Mouse (Mus musculus): ENCODE measurements around the gene Hivep3.

Gene Hivep3

DNA sequence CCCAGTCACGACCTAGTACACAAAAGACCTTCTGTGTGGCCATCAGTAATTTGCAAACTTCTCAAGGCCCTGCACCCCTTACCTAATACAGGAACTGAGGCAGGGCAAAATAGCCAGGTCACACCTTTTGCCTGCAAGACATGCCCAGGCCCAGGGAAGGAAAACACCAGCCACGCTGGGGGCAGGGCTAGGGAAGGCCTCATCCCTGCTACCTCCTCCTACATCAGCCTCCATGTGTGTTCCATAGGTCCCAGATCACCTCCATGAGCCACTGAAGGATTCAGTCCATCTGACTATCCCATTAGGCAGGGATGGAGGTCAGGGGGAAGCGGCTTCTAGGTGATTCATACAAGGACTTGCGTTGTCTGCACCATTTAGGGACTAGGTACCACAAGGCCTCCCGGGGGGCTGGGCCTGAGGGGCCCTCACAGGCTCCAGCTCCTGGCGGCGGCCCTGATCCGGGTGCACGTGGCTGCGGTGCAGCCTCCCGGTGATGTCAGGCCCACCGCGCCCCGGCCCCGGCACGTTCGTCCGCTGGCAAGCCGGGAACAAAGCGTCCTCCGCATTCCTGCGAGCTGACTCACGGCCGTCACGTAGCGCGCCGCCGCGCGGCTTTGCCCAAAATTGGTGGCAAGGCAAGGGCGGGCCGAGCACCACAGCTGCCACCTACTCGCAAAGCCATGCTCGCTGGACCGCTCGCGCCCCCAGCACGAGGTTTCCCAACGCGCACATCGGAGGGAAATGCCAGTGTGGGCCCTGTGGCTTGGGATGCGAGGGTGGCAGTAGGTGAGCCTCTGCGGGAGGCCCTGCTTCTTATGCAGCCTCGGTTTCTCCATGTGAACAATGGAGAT, 414.9 kb downstream of the Hivep3 start:
- DNase-seq (ENCODE audit: low spot score in 2 of 2): peak; percentile 80 to 86

DNA sequence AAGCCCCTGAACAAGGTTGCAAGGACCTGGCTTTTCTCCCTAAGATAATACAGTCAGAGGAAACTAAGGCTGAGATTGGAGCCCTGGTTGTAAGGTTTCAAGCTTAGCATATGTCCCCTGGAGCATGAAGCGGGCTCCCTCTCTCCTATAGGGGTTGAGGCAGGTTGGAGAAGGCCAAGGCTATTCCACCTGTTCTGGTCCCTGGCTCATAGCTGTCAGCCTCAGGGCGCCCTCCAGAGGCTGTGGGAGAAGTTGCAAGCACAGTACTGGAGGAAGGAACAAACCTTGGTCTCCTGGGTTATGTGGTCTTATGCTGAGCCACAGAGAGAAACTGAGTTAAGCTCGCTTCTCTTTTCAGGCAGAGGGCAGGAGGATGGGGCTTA, 415.5 kb downstream of the Hivep3 start:
- no peak for DNase-seq (ENCODE audit: low spot score in 2 of 2)

DNA sequence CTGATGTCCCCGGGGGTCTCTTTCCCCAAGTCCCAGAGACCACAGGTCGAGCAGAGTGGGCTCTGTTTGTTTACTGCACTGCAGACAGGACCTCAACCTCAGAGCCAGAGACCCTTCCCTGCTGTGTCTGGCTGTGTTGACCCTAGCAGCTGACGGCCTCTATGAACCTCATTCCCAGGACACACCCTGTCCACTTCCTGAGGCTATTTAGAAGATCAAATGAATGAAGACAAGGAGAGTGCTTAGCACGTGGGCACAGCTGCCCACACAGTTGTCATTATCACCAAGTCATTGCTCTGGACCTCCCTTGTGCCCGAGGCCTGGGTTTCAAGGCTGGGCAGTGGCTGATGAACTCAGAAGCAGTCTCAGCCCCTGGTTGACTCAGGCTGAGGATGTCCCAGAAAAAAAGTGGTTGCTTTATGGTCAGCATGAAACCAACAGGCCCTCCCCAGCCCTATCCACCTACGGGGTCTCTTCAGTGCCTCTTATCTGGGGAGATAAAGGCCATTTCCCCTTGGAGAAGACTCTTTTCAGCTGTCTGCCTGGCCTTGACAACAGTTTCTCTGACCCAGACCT, 416.8 kb downstream of the Hivep3 start:
- no peak for DNase-seq (ENCODE audit: low spot score in 2 of 2)

DNA sequence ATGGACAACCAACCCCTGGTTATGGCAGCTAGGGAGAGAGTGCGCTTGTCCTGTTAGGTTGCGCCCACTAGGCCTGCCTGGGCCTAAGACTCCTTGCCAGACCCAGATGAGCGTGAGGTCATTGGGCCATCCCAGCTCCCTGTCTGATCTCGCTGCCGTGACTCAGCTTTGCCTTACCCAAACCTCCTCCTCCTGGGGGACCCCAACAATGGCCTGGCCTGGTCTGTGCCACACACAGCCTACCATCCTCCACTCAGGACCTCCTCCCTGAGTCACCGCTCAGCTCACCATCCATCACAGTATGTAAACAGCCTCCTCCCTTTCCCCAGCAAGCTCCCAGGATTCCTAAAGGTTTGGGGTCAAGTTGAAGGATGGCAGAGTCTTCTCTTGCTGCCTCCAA, 418.3 kb downstream of the Hivep3 start:
- DNase-seq (ENCODE audit: low spot score in 2 of 2): no peak

DNA sequence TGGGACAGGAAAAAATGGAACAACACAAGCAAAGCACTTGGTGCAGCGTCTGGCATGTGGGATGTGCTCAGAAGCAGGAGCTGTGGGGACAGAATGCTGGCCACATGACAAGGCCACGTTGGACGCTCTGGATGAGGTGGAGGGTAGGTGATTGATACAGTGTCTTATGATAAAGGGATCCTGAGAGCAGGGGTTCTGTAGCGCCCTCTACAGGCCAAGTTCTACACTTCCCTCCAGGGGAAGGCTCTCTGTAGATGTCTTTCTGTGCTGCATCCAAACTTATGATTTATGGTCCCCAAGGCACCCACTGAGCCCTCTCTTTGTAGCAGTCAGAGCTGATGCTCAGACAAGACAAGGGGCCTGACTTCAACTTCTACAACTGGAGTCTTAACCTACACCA, 419.1 kb downstream of the Hivep3 start:
- no peak for DNase-seq (ENCODE audit: low spot score in 2 of 2)

DNA sequence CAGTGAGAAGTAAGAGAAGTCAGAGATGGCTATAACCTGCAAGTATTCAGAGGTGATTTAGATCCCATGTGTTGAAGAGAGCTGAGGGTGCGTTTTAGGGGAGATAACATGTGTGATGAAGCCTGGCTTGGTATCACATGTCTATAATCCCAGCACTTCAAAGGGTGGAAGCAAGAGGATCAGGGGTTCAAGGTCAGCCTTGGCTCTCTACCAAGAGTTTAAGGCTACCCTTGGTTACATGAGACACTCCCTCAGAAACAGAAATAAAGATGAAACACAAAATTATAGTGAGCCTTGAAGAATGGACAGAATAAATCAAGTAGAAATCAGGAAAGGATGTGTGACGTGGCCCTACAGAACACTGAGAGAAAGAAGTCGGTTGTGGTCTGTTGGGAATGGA, 420.2 kb downstream of the Hivep3 start:
- DNase-seq (ENCODE audit: low spot score in 2 of 2): no peak

DNA sequence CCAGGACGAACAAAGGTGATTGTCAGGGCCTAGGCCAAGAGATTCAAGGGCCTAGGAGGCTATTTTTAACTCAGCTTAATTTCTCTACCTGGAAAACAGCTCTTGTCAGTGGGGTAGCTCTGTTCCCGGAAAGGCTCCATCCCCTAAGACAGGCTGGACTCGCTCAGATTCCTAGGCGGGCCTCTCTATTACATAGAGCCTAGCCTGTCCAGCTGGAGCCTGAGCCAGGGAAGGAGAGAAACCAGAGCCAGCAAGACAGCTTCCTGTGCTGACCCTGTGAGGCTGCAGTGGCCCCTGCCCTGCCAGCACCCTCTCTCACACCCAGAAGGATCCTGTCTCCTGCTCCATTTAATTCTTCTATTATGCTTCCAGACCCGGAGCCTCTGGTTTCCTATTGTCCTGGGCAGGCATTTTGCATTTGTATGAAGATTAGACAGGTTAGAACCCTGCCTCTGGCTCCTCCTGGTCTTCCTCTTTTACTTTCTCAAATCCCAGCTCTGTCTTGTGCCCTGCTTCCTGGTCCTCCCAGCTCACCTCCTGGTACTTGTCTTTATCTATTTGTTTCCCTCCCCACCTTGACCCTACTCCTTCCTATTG, 425.2 kb downstream of the Hivep3 start:
- DNase-seq (ENCODE audit: low spot score in 2 of 2): no peak

DNA sequence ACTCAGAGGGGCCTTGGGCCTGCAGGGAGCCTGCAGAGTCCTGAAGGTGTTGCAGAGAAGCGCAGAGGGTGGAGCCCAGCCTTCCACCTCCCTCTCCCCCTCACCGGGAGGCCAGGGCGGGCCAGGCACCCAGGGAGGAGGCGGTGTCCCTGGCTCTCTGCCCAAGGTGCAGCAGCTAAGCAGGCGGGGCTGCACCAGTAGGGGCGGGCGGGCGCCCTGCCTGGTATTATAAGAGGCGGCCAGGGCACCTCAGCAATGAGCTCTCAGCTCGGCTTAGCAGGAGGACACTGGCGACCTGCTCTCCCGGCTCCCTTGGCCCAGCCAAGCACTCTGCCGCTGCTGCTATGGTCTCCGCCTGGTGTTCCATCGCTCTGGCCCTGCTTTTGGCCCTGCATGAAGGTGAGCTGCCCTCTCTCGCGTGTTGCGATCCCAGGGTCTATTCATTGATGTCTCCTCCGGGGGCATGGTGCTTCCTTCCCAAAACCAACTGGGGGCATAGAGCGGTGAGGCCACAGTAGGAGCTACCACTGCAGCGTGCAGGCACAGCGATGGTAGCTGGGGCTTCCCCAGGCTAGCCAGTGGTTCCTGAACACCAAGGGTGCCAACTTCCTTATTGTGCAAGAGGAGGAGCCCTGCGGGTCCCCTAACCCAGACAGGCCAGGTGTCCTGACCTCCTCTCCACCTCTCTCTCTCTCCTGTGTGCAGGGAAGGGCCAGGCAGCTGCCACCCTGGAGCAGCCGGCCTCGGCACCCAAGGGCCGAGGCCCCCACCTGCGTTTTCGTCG, 427.8 kb downstream of the Hivep3 start, which contains the start of gene Edn2:
Gene Edn2, plus strand, starts transcription at position 41 of the 784 bp plus-strand sequence.
- peak; percentile 80 to 87 for DNase-seq (ENCODE audit: low spot score in 2 of 2)

DNA sequence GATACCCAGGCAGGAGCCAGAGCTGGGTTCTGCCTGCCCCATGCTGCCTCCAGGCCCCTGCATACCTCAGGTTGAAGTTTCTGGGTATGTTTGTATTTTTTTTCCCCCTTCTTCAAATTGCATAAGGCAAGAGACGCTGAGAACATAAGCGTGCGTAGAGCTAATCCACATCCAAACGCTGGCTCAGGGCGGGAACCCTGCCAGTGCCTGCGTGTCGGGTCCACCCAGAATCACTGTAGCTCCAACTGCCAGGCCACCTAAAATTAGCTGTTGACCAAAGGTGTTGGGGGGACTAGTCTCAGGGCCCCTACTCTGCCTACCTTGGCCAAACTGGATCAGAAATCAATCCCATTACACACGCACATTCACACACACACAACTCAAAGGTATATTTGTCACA, 429.0 kb downstream of the Hivep3 start:
- no peak for DNase-seq (ENCODE audit: low spot score in 2 of 2)

DNA sequence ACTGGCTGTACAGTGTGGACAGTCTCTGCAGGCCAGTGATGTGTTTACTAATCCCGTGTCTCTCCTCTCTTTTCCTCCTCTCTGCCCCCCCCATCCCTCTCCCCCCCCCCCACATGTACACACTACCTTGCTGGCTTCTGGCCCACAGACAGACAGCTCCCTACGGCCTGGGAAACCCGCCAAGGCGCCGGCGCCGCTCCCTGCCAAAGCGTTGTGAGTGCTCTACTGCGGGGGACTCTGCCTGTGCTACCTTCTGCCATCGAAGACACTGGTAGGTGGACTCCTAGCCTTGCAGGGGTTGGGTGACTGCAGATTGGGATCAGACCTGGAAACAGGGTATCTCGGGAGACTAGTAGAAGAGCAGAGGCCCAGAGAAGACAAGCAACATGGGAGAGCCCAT, 429.7 kb downstream of the Hivep3 start:
- no peak for DNase-seq (ENCODE audit: low spot score in 2 of 2)

DNA sequence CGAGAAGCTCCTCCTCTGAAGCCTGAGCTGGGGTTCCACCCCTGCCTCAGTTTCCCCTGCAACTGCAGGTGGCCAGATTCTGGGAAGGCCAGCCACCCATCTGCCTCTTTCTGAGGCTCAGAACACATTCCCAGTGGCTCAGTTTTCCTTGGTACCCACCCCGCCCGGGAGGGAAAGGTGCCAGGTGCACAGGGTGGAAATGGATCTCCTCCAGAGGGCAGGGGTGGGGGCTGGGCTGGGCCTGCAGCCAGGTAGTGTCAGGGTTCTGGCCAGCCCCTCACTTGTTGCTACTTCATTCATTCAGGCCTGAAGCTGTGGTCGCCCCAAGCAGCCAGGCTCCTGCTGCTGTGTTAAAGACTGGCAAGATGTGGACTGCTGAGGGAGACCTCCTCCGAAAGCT, 430.7 kb downstream of the Hivep3 start:
- no peak for DNase-seq (ENCODE audit: low spot score in 2 of 2)

DNA sequence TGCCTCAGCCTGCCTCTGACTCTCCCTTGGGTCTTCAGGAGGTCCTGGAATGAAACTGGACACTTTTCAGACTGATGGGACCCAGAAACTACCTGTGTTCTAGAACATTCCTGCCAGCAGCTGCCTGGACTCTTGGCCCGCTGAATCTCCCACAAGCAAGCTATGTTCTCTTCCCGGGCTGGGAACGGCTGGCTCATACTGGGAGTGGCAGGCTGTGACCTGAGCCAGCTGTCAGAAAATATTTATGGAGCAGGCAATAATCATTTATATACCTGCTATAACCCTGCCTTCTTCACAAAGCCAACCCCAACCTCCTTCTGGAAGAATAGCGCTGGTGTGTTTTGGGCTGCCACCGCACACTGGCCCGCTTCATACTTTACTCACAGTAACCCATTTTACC, 434.2 kb downstream of the Hivep3 start:
- DNase-seq (ENCODE audit: low spot score in 2 of 2): no peak

DNA sequence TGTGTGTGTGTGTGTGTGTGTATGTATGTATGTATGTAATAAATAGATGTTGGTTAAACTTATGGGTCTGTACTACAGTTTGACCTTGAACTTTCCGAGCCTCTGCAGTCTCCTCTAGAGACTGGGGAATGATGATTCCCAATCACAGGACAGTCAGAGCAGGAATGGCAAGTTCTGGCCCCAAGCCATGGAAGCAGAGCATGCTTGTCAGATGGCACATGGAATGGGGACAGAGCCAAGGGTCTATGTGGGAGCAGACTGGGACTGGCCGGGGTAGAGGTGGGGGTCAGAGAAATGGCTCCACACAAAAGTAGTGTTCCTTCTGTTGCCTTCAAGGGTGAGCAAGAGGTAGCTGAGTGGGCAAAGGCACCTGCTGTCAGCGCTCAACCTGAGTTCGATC, 434.8 kb downstream of the Hivep3 start:
- no peak for DNase-seq (ENCODE audit: low spot score in 2 of 2)

DNA sequence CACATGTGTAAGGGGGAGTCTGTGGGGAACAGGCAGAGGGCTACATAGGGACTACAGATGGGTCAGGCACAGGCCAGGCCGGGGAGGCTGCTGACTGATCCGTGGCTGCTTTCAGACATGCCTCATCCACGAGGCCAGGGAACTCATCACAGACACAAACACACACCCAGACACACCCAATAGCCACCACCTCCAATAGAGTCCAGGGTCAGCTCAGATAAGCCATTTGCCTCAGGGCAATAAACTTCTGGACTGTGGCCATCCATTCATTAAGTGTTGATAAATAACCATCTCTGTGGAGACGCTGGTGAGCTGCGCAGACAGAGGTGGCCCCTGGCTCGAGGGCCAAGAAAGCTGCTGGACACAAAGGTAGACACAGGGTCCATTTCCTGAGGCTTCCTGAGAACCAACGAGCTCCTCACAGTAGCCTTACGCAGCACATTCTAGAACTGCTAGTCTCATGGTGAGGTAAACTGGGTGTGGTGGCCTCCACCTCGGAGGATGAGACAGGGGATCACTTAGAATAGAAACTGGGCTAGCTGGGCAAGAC, 436.9 kb downstream of the Hivep3 start:
- no peak for DNase-seq (ENCODE audit: low spot score in 2 of 2)

DNA sequence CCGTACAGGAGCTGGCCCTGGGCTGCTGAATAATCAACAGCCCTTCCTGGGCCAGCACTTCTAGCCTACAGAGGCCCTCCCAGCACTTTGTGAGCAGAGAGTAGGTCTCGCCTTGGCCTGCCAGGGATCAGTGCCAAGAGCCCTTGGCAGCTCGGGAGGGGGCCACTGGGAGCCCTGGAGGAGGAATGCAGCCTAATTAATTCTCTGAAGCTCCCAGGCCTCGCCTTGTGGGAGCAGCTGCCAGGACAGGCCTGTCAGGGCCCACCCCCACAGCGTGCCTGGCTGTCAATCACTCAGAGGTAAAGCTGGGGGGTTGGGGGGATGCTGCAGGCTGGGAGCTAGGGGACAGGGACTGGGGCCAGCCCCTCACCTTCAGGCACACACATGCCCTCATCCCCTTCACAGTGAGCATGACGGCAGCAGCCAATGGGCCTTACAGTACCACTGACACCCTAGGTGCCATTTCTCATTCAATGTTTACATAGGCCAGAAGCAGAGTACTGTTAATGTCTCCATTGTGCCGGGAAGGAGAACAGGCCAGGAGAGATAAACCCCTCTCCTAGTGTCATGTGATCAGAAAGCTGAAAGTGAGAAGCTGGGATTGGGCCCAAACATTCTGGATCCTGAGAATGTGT, 438.6 kb downstream of the Hivep3 start:
- no peak for DNase-seq (ENCODE audit: low spot score in 2 of 2)

DNA sequence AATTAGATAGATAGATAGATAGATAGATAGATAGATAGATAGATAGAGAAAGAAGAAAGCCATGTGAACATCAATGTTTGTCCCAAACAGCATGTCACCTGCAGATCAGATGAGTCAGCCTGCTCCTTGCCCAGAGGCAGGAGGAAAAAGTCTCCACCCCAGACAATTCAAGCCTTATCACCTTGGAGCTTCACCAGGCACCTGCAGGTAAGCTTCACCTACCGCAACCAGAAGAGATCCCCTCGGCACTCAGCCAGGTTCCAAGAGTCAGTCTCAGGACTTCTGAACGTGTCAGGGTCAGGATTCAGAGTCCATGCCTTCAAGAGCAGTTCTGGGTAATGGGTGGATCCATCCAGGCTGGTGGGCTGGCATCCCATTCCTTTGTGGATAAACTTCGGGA, 445.5 kb downstream of the Hivep3 start:
- DNase-seq (ENCODE audit: low spot score in 2 of 2): no peak

DNA sequence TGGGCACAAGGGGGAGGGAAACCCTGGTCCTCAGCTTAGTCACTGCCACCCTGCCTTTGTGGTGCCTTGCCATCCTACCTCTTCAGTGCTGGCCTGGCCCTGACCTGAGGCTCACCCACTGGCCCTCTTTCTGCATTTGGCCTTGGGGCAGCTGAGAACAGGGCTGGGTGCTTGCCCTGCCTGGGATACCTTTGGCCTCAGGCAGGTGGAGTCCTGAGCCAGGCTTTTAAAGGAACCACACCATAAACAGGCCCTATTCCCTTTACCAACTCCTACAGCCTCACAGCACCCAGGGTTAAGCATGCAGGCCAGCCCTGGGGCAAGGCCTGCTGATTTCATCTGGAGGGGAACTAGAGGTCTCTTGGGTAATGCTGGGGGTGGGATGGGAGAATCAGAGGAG, 447.0 kb downstream of the Hivep3 start:
- no peak for DNase-seq (ENCODE audit: low spot score in 2 of 2)

DNA sequence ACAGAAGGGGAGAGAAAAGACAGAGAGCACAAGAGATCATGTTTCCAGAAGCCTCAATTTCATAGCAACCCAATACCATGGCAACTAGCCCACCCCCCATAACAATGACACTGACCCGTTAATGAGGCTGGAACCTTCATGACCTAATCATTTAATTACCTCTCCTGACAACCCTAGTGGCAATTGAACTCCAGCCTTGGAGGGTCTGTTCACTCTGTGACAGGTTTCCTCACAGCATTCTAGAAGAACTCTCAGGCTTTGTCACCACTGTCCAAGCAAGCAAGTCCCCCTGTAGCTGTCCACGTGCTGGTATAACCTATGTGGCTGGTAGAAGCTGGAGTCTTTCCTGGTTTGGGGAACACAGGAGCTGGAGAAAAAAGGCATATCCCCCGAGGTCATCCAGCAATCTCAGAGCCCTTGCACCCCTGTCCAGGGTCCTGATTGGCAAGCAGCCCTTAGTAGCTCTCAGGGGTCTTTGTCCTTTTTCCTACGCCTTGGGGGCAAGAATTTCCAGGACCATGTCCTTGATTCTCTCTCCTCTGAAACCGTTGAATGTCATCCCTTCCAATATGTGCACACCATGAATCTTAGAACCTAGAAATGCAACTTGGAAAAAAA, 450.9 kb downstream of the Hivep3 start:
- DNase-seq (ENCODE audit: low spot score in 2 of 2): no peak

DNA sequence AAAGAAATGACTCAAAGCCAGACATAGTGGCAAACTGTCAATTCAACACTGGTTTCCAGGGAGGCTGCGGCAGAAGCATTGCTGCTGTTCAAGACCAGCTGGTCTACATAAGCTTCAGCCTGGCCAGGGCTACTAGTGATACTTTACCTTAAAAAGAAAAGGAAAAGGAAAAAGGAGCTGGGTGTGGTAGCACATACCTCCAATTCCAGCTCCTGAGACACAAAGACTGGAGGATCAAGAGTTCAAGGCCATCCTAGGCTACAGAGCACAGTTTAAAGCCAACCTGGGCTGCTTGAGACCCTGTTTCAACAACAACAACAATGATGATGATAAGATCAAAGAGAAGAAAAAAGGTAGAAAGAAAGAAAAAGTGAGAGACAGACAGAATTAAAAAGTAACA, 452.9 kb downstream of the Hivep3 start:
- DNase-seq (ENCODE audit: low spot score in 2 of 2): no peak

DNA sequence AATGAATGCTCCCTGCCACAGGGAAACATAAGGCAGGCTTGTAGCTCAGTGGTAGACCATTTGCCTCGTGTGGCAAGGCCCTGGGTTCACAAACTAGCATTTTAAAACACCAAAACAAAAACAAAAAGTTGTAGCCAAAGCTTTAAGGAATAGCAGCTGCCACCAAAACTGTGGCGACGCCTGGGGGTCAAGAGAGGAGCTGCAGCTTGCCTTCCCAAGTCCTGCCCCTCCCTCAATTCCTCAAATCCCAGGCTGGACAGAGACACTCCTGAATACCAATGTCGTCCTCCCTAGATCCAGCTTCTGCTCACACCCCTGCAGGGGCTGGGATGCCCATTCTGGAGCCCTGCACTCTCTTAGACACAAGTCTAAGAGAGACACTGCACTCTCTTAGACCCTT, 453.4 kb downstream of the Hivep3 start:
- no peak for DNase-seq (ENCODE audit: low spot score in 2 of 2)

All from urinary bladder, postnatal 4 days (tissue).